Mouse (Mus musculus) CH12.LX (cell line): ENCODE data around the gene Ngp. TPM values are rescaled to one million over a fixed set of nuclear protein-coding genes. Genes with fewer than 3 reads are reported as not detected.

Experiments
- DNase-seq: peaks from one replicate; pipeline ENCODE4 v3.0.0-alpha.2; 2013; ENCODE audit errors: extremely low read depth
- H3K27ac ChIP-seq: 2 replicates; pipeline ENCODE4 v1.5.1; 2012; ENCODE audit warnings: low read depth, mild to moderate bottlenecking, control low read depth, moderate library complexity; ENCODE audit not compliant: insufficient read depth
- H3K27me3 ChIP-seq: replicated peaks from 2 replicates; pipeline ENCODE3; 2012; ENCODE audit warnings: inconsistent platforms
- H3K36me3 ChIP-seq, 2 experiments: replicated peaks in 1 of 2; 2 replicates each; pipeline versions ENCODE3 to v1.6.1; 2012; ENCODE audit warnings: inconsistent platforms in 1 of 2, low read length in 1 of 2, mild to moderate bottlenecking in 1 of 2, mixed read lengths in 1 of 2, moderate library complexity in 1 of 2; ENCODE audit not compliant: control insufficient read depth in 1 of 2, insufficient read depth in 1 of 2
- H3K4me1 ChIP-seq, 2 experiments: 2 replicates each; pipeline ENCODE4 v1.6.1; 2012; ENCODE audit warnings: inconsistent platforms in 1 of 2, moderate library complexity in 1 of 2; ENCODE audit not compliant: insufficient read depth in 2 of 2, control insufficient read depth in 1 of 2
- H3K4me2 ChIP-seq: 2 replicates; pipeline ENCODE4 v1.6.1; 2012; ENCODE audit warnings: low read depth, mild to moderate bottlenecking, control low read depth; ENCODE audit not compliant: poor library complexity, insufficient read depth, severe bottlenecking
- H3K4me3 ChIP-seq, 3 experiments: fragments of 150-350 bp in 1 of 3; sonication (generic) in 1 of 3; replicated peaks in 1 of 3; 2 replicates each; pipeline versions ENCODE3 to v1.5.1; 2011 to 2012; ENCODE audit warnings: low read depth in 2 of 3, low read length in 2 of 3, mild to moderate bottlenecking in 2 of 3, moderate library complexity in 2 of 3, control low read depth in 1 of 3, improper control_type of control experiment in 1 of 3, inconsistent platforms in 1 of 3, mixed read lengths in 1 of 3; ENCODE audit not compliant: poor library complexity in 1 of 3
- H3K79me2 ChIP-seq: replicated peaks from 2 replicates; pipeline ENCODE4 v1.6.1; 2012; ENCODE audit warnings: mild to moderate bottlenecking, moderate library complexity; ENCODE audit not compliant: control insufficient read depth, poor library complexity, insufficient read depth, severe bottlenecking; ENCODE audit errors: extremely low read depth
- H3K9ac ChIP-seq: 2 replicates; pipeline ENCODE4 v1.6.1; 2012; ENCODE audit warnings: low read depth, mild to moderate bottlenecking, control low read depth, moderate library complexity; ENCODE audit not compliant: insufficient read depth
- H3K9me3 ChIP-seq: replicated peaks from 2 replicates; pipeline ENCODE3; 2012; ENCODE audit warnings: low read length, inconsistent platforms, mixed read lengths
- BHLHE40 ChIP-seq: IDR thresholded peaks from 2 replicates; pipeline ENCODE4 v1.6.1; 2011; ENCODE audit warnings: mild to moderate bottlenecking, low read depth, low read length, improper control_type of control experiment
- CHD1 ChIP-seq: IDR thresholded peaks from 2 replicates; pipeline ENCODE4 v1.6.1; 2012; ENCODE audit warnings: low read depth, low read length, improper control_type of control experiment, inconsistent platforms
- CHD2 ChIP-seq: IDR thresholded peaks from 2 replicates; pipeline ENCODE4 v1.6.1; 2011; ENCODE audit warnings: low read length, improper control_type of control experiment
- CTCF ChIP-seq, 2 experiments: IDR thresholded peaks in 1 of 2; conservative IDR thresholded peaks in 1 of 2; 2 replicates each; pipeline ENCODE4 v1.5.1; 2011 to 2012; ENCODE audit warnings: low read depth in 2 of 2, low read length in 2 of 2, improper control_type of control experiment in 1 of 2, inconsistent platforms in 1 of 2, mild to moderate bottlenecking in 1 of 2, moderate library complexity in 1 of 2
- E2F4 ChIP-seq: IDR thresholded peaks from 2 replicates; pipeline ENCODE4 v1.6.1; 2011; ENCODE audit warnings: low read depth, low read length, improper control_type of control experiment; ENCODE audit not compliant: insufficient replicate concordance
- EP300 ChIP-seq: IDR thresholded peaks from 2 replicates; pipeline ENCODE4 v1.6.1; 2011; ENCODE audit warnings: low read length, improper control_type of control experiment
- ETS1 ChIP-seq: conservative IDR thresholded peaks from 2 replicates; pipeline ENCODE4 v1.6.1; 2012; ENCODE audit warnings: low read depth, mild to moderate bottlenecking, inconsistent platforms, low read length, improper control_type of control experiment, moderate library complexity
- GABPA ChIP-seq: IDR thresholded peaks from 2 replicates; pipeline ENCODE4 v1.6.1; 2012; ENCODE audit warnings: low read depth, low read length, improper control_type of control experiment, inconsistent platforms; ENCODE audit not compliant: insufficient replicate concordance
- HCFC1 ChIP-seq: IDR thresholded peaks from 2 replicates; pipeline ENCODE4 v1.6.1; 2012; ENCODE audit warnings: low read depth, mild to moderate bottlenecking, inconsistent platforms, low read length, improper control_type of control experiment
- JUN ChIP-seq: IDR thresholded peaks from 2 replicates; pipeline ENCODE4 v1.6.1; 2011; ENCODE audit warnings: low read depth, mild to moderate bottlenecking, low read length, improper control_type of control experiment, moderate library complexity; ENCODE audit not compliant: insufficient read depth
- JUND ChIP-seq: conservative IDR thresholded peaks from 2 replicates; pipeline ENCODE4 v1.6.1; 2011; ENCODE audit warnings: low read depth, low read length, improper control_type of control experiment
- KAT2A ChIP-seq: IDR thresholded peaks from 2 replicates; pipeline ENCODE4 v1.6.1; 2012; ENCODE audit warnings: low read length, improper control_type of control experiment, inconsistent platforms; ENCODE audit not compliant: insufficient replicate concordance
- MAFK ChIP-seq: IDR thresholded peaks from 2 replicates; pipeline ENCODE4 v1.6.1; 2011; ENCODE audit warnings: low read length, improper control_type of control experiment; ENCODE audit not compliant: insufficient replicate concordance
- MAX ChIP-seq: IDR thresholded peaks from 2 replicates; pipeline ENCODE4 v1.6.1; 2011; ENCODE audit warnings: low read length, improper control_type of control experiment
- MAZ ChIP-seq: IDR thresholded peaks from 2 replicates; pipeline ENCODE4 v1.6.1; 2012; ENCODE audit warnings: low read depth, mild to moderate bottlenecking, inconsistent platforms, low read length, improper control_type of control experiment, moderate library complexity
- NELFE ChIP-seq: IDR thresholded peaks from 2 replicates; pipeline ENCODE4 v1.6.1; 2011; ENCODE audit warnings: low read depth, low read length, improper control_type of control experiment
- NRF1 ChIP-seq: IDR thresholded peaks from 2 replicates; pipeline ENCODE4 v1.6.1; 2014; ENCODE audit warnings: low read depth, mild to moderate bottlenecking, inconsistent platforms, low read length, improper control_type of control experiment, moderate library complexity
- PAX5 ChIP-seq: IDR thresholded peaks from 2 replicates; pipeline ENCODE4 v1.6.1; 2012; ENCODE audit warnings: low read length, inconsistent platforms, mixed read lengths
- POLR2A ChIP-seq: IDR thresholded peaks from 2 replicates; pipeline ENCODE4 v1.6.1; 2011; ENCODE audit warnings: low read depth, mild to moderate bottlenecking, improper control_type of control experiment, low read length
- POLR2AphosphoS2 ChIP-seq: IDR thresholded peaks from 2 replicates; pipeline ENCODE4 v1.6.1; 2011; ENCODE audit warnings: low read depth, low read length, improper control_type of control experiment
- RAD21 ChIP-seq: IDR thresholded peaks from 2 replicates; pipeline ENCODE4 v1.6.1; 2011; ENCODE audit warnings: low read depth, mild to moderate bottlenecking, low read length, improper control_type of control experiment, moderate library complexity
- RCOR1 ChIP-seq: conservative IDR thresholded peaks from 2 replicates; pipeline ENCODE4 v1.6.1; 2012; ENCODE audit warnings: low read depth, mild to moderate bottlenecking, inconsistent platforms, low read length, improper control_type of control experiment
- SIN3A ChIP-seq: IDR thresholded peaks from 2 replicates; pipeline ENCODE4 v1.6.1; 2012; ENCODE audit warnings: low read length, improper control_type of control experiment, inconsistent platforms
- SMC3 ChIP-seq: IDR thresholded peaks from 2 replicates; pipeline ENCODE4 v1.6.1; 2011; ENCODE audit warnings: low read depth, low read length, improper control_type of control experiment
- TBP ChIP-seq: conservative IDR thresholded peaks from 2 replicates; pipeline ENCODE4 v1.6.1; 2011; ENCODE audit warnings: low read depth, low read length, improper control_type of control experiment
- TCF12 ChIP-seq: IDR thresholded peaks from 2 replicates; pipeline ENCODE4 v1.6.1; 2014; ENCODE audit warnings: low read depth, mild to moderate bottlenecking, inconsistent platforms, low read length, improper control_type of control experiment
- UBTF ChIP-seq: IDR thresholded peaks from 2 replicates; pipeline ENCODE4 v1.6.1; 2012; ENCODE audit warnings: low read depth, mild to moderate bottlenecking, inconsistent platforms, low read length, improper control_type of control experiment, moderate library complexity
- USF1 ChIP-seq: IDR thresholded peaks from 2 replicates; pipeline ENCODE4 v1.6.1; 2014; ENCODE audit warnings: low read depth, mild to moderate bottlenecking, inconsistent platforms, low read length, improper control_type of control experiment
- USF2 ChIP-seq: conservative IDR thresholded peaks from 2 replicates; pipeline ENCODE4 v1.6.1; 2011; ENCODE audit warnings: low read depth, low read length, improper control_type of control experiment
- ZC3H11A ChIP-seq: IDR thresholded peaks from 2 replicates; pipeline ENCODE4 v1.6.1; 2012; ENCODE audit warnings: low read depth, mild to moderate bottlenecking, inconsistent platforms, low read length, improper control_type of control experiment
- ZKSCAN1 ChIP-seq: IDR thresholded peaks from 2 replicates; pipeline ENCODE4 v1.6.1; 2012; ENCODE audit warnings: low read depth, inconsistent platforms, low read length, improper control_type of control experiment, borderline replicate concordance
- ZMIZ1 ChIP-seq: IDR thresholded peaks from 2 replicates; pipeline ENCODE4 v1.6.1; 2012; ENCODE audit warnings: low read depth, mild to moderate bottlenecking, inconsistent platforms, low read length, improper control_type of control experiment
- dilution Hi-C: fragments of 300-500 bp; cut with MboI; formaldehyde crosslinking; loops from 2 replicates; pipeline ENCODE4 v1.14.3; 2020; ENCODE audit warnings: low sequenced_read_pairs; ENCODE audit not compliant: extremely low pct_unique_long_range_greater_than_20kb, extremely low pct_ligation_motif_present
- in situ Hi-C: fragments of 300-500 bp; cut with MboI; formaldehyde crosslinking; loops from 3 replicates; pipeline ENCODE4 v1.14.3; 2019; ENCODE audit warnings: low sequenced_read_pairs, low pct_ligation_motif_present, low pct_unique_long_range_greater_than_20kb, mixed read lengths
- polyA plus RNA-seq: library from polyadenylated mRNA; unstranded; fragments of >175 nt; gene quantifications from 2 replicates; pipeline ENCODE4 v1.2.1, GENCODE M21; 2012; ENCODE audit warnings: low read depth; ENCODE audit not compliant: insufficient read length
- total RNA-seq, 2 experiments: library from RNA; depleted of rRNA; stranded (reverse); fragments of 300-350 nt in 1 of 2; fragments of >200 nt in 1 of 2; gene quantifications; 2 replicates each; pipeline ENCODE4 v1.2.3; 2012 to 2014

The Ngp gene
- total and polyA plus RNA-seq, 3 experiments = not detected

DNA sequence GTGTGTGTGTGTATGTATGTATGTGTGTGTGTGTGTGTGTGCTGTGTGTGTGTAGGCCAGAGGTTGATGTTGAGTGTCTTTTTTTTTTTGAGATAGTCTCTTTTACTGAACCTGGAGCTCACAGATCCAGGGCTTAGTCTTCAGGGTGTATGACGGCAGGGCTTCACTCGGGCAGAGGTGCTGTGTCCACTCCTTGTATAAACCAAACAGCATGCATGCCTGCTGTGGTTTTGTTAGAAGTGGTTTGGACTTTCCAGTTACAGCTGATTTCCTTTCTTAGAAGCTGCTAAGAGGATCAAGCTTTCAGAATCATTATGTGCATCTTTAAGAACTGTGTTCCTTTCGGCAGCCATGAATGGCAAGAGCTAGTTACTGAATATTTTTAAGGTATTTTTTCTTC lies 38.4 kb downstream of the Ngp start:
- Histone ChIP-seq H3K36me3 (peaks cover 4 to 22% of the 10 kb centered on the region in 2 experiments), H3K9me3 (no peaks in the 10 kb centered on the region), H3K9ac (no peak overlapping the region), H3K4me1 (peaks cover 27 to 55% of the 10 kb centered on the region in 2 experiments), H3K79me2 (no peaks in the 10 kb centered on the region), H3K4me3 (peak overlapping the region in 1 of 3 experiments; percentile 0), H3K27me3 (no peaks in the 10 kb centered on the region), H3K4me2 (peak overlapping the region; percentile 32), H3K27ac (peak overlapping the region; percentile 13; the same call in 1 of the 2 replicates)
- no peak for DNase-seq
- dilution Hi-C loops = no loop called here
- in situ Hi-C loops = no loop called here
- peak; percentile 40; the same call in 1 of the 2 replicates for TF ChIP-seq BHLHE40
- TF ChIP-seq HCFC1 = no peak

DNA sequence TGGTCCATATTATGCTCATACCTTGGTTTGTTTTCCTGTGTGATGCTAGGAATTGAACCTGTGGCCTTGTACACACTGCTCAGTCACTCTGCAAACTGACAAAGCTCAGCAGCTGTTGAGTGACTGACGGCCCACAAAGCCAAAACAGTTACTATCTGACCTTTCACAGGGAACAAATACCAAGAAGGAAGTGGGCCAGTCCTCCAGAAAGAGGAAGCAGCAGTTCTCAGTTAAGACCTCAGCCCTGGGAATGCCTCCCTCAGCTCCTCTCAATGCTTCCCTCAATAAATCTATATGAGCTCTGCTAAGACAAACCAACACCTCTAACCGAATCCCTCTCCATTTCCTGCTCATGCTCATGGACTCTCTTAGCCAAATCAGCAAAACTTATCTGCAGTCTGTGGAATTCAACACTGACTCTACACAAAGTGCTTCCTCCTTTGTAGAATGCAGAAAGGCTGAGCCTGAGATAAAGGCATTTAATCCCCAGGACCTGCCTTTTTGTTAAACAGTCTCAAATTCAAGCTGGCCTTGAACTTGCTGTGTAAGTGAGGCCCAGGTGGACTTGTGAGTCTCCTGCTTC lies 39.7 kb downstream of the Ngp start:
- dilution Hi-C loops (no loop called here), in situ Hi-C loops (no loop called here)
- peak; percentile 71 for DNase-seq
- Histone ChIP-seq H3K27me3 (no peaks in the 10 kb centered on the region), H3K9me3 (no peaks in the 10 kb centered on the region), H3K79me2 (no peaks in the 10 kb centered on the region), H3K36me3 (peaks cover 4 to 19% of the 10 kb centered on the region in 2 experiments), H3K4me3 (peak overlapping the region in 1 of 3 experiments; percentile 33), H3K4me2 (peak overlapping the region; percentile 59), H3K9ac (peak overlapping the region; percentile 43; the same call in 1 of the 2 replicates), H3K4me1 (peaks cover 32 to 63% of the 10 kb centered on the region in 2 experiments), H3K27ac (peak overlapping the region; percentile 69)
- TF ChIP-seq MAZ (no peak), CHD1 (no peak), USF2 (no peak), PAX5 (no peak), ETS1 (peak; percentile 42), TCF12 (peak; percentile 55; the same call in 1 of the 2 replicates), E2F4 (no peak), CHD2 (0 out of 2 replicates have a peak, but pooled peaks have one; percentile 41), SIN3A (peak; percentile 65; the same call in 1 of the 2 replicates), USF1 (no peak), MAX (no peak), GABPA (no peak), ZKSCAN1 (no peak), EP300 (peak; percentile 73), BHLHE40 (no peak), NRF1 (no peak), SMC3 (no peak), CTCF (conservative IDR thresholded peaks at IDR 0.05 in 1 of 2, IDR thresholded peaks at IDR 0.05 in 1 of 2; ENCODE audit: low read depth in 2 of 2, low read length in 2 of 2) (no peak), RCOR1 (no peak), TBP (0 out of 2 replicates have a peak, but pooled peaks have one; percentile 46), POLR2AphosphoS2 (no peak), RAD21 (no peak), MAFK (no peak), NELFE (no peak), UBTF (no peak), ZC3H11A (no peak), JUND (no peak), ZMIZ1 (no peak), JUN (no peak), POLR2A (no peak), HCFC1 (peak; percentile 59), KAT2A (no peak)
